Mouse (Mus musculus) stomach, adult 2 months (tissue): ENCODE measurements around the gene Cd300ld2. TPM values are rescaled to one million over a fixed set of nuclear protein-coding genes. Genes with fewer than 3 reads are reported as not detected.

Source experiments
- polyA plus RNA-seq: library from polyadenylated mRNA; depleted of rRNA; stranded (reverse); fragments of >200 nt; gene quantifications from 2 replicates; pipeline ENCODE4 v1.2.3, GENCODE M21; 2012; rRNA removed

Cd300ld2 gene
- polyA plus RNA-seq, result not detected in 2 replicates

GRCm38 (mm10) chr11:115016093-115016492 is at the start of gene Cd300ld2:
Gene Cd300ld2, minus strand, starts transcription at chr11:115016193.

DNA sequence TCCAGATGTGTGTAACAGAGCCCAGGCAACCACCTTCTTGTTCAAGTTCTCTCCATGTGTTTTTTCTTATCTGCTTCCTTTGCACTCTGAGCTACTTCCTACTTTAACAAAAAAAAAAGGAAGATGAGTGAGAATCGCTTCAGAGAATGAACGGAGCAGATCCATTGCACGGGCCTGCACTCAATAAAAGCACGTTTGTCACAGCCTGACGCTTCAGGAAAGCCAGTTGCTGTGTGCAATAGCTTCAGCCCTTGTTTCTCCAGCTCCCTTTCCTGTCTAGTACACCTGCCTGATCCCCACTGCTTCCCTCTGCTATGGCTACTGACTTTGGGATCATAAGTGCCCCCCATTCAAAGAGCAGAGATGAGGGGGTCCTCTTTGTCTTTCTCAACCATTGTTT is 46.1 kb upstream of the Cd300ld2 start, which contains the start of gene Cd300e:
Gene Cd300e (minus strand): TSS at position 101 of the 400 bp plus-strand sequence.

DNA sequence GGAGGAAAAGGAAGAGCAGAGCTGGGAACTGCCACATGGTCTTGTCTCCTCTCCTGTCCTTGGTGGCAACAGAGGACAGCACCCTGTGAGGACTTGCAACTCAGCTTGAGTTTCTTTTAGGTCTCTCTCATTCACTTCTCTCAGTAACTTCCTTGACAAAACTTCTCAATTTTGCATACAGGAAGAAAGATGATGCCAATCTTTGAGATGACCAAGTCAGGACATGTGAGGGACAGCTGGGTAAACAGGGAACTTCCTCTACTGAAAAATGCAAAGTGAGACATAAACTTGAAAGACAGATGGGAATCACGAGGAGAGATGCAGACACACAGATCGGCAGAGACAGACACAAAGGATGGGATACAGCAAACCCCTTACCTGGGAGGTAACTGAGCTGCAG is 32.3 kb upstream of the Cd300ld2 start, which contains the start of gene Cd300ld3:
Gene Cd300ld3 (minus strand): TSS at position 151 of the 400 bp plus-strand sequence.

DNA sequence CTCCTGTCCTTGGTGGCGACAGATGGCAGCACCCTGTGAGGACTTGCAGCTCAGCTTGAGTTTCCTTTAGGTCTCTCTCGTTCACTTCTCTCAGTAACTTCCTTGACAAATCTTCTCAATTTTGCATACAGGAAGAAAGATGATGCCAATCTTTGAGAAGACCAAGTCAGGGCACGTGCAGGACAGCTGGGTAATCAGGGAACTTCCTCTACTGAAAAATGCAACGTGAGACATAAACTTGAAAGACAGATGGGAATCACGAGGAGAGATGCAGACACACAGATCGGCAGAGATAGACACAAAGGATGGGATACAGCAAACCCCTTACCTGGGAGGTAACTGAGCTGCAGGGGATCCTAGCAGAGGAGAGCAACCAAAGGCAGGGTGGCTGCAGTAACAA is 21.7 kb upstream of the Cd300ld2 start, which contains the start of gene Cd300ld5:
Gene Cd300ld5 (minus strand): TSS at position 101 of the 400 bp plus-strand sequence.

DNA sequence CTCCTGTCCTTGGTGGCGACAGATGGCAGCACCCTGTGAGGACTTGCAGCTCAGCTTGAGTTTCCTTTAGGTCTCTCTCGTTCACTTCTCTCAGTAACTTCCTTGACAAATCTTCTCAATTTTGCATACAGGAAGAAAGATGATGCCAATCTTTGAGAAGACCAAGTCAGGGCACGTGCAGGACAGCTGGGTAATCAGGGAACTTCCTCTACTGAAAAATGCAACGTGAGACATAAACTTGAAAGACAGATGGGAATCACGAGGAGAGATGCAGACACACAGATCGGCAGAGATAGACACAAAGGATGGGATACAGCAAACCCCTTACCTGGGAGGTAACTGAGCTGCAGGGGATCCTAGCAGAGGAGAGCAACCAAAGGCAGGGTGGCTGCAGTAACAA is 10.9 kb upstream of the Cd300ld2 start, which contains the start of gene Cd300ld4:
Gene Cd300ld4 (minus strand): TSS at position 101 of the 400 bp plus-strand sequence.

GRCm38 (mm10) chr11:115001474-115002040 is 14.4 kb downstream of the Cd300ld2 start, which contains the start of gene Cd300c2:
Gene Cd300c2, minus strand, starts transcription at chr11:115001880.

GRCm38 (mm10) chr11:114989793-114990192 is 26.2 kb downstream of the Cd300ld2 start, which contains the start of gene Cd300ld:
Gene Cd300ld, minus strand, starts transcription at chr11:114989922.

GRCm38 (mm10) chr11:114968752-114969207 is 47.2 kb downstream of the Cd300ld2 start, which contains the start of gene Cd300c:
Gene Cd300c, minus strand, starts transcription at chr11:114969157.

Other genes starting within 250 kb of the Cd300ld2 start
- gene Btbd17, start 220.2 kb downstream of the Cd300ld2 start, polyA plus RNA-seq, result 0.78 and 2.2 TPM in 2 replicates
- gene Gpr142, start 217.3 kb downstream of the Cd300ld2 start, polyA plus RNA-seq, result 0.23 and 0.43 TPM in 2 replicates
- gene Gprc5c, start 165.0 kb downstream of the Cd300ld2 start, polyA plus RNA-seq, result 5.8 and 8.1 TPM in 2 replicates
- gene Cd300a, start 126.2 kb downstream of the Cd300ld2 start, polyA plus RNA-seq, result 0.24 and 0.39 TPM in 2 replicates
- 0.58 and 0.64 TPM in 2 replicates for gene Cd300lb, start 81.8 kb downstream of the Cd300ld2 start, polyA plus RNA-seq
- 0.26 and 0.32 TPM in 2 replicates for gene Cd300c, start 47.0 kb downstream of the Cd300ld2 start, polyA plus RNA-seq
- 0.34 and 0.44 TPM in 2 replicates for gene Cd300ld, start 26.3 kb downstream of the Cd300ld2 start, polyA plus RNA-seq
- gene Cd300c2, start 14.3 kb downstream of the Cd300ld2 start, polyA plus RNA-seq, result 2.0 and 2.5 TPM in 2 replicates
- 0.39 TPM in 1 of 2 replicates, not detected in the other for gene Cd300ld4, start 10.8 kb upstream of the Cd300ld2 start, polyA plus RNA-seq
- gene Cd300ld5, start 21.6 kb upstream of the Cd300ld2 start, polyA plus RNA-seq, result 1.5 and 2.2 TPM in 2 replicates
- 2.0 and 7.5 TPM in 2 replicates for gene Cd300ld3, start 32.2 kb upstream of the Cd300ld2 start, polyA plus RNA-seq
- gene Cd300e, start 46.0 kb upstream of the Cd300ld2 start, polyA plus RNA-seq, result 0.12 and 0.21 TPM in 2 replicates
- gene Rab37, start 75.2 kb upstream of the Cd300ld2 start, polyA plus RNA-seq, result 0.74 and 1.2 TPM in 2 replicates
- gene Cd300lf, start 117.8 kb upstream of the Cd300ld2 start, polyA plus RNA-seq, result 1.7 and 2.3 TPM in 2 replicates
- 43.1 and 57.6 TPM in 2 replicates for gene Slc9a3r1, start 147.1 kb upstream of the Cd300ld2 start, polyA plus RNA-seq
- 7.5 and 8.3 TPM in 2 replicates for gene Tmem104, start 171.3 kb upstream of the Cd300ld2 start, polyA plus RNA-seq
- gene Nat9, start 171.7 kb upstream of the Cd300ld2 start, polyA plus RNA-seq, result 6.5 and 8.5 TPM in 2 replicates